Mouse (Mus musculus): Measurements from ENCODE around the gene Golm1.
"Not testable (repeated sequence)": the region's sequence is repeated elsewhere in the genome, so short reads cannot be mapped to it uniquely, and the experiment has no call there.

DNA sequence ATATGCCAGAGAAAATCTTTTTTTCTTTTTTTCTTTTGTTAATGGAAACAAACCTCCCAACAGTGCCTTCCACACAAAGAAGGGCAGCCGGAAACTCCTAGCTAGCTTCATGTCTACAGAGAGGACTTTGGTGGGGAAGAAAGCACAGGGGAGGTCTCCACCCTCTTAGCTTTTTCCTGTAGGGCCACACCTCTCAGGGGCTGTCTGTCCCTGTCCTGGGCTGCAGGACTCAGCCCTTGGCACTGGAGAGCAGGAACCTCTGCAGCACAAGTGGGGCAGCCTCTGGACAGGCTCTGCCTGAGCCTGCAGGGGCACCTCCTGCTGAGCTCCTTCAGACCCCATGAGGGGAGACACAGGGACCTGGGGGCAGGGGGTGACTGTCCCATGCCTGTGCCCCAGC is 24.5 kb upstream of the Golm1 start:
- not testable (repeated sequence) for TF ChIP-seq CTCF (IDR thresholded peaks at IDR 0.05; ENCODE audit: extremely low read depth, insufficient read depth, insufficient read length, insufficient replicate concordance); POLR2A (IDR thresholded peaks at IDR 0.05; ENCODE audit: low read depth, low read length)

All from spleen, adult 2 months (tissue).